Mouse (Mus musculus) left cerebral cortex, postnatal 10 days (tissue): ENCODE measurements around the gene Cgref1. TPM values are rescaled to one million over a fixed set of nuclear protein-coding genes. Genes with fewer than 3 reads are reported as not detected.
A peak's percentile ranks its signal among the peaks of the same experiment; 100 is the strongest.

Experiments used
- DNase-seq, 2 experiments: peaks; one replicate each; pipeline ENCODE4 v3.0.0; 2021 to 2022; ENCODE audit warnings: low spot score in 2 of 2, mixed read lengths in 1 of 2; ENCODE audit errors: extremely low spot score in 1 of 2
- intact Hi-C: fragments of 180-260 bp; cut with DNase I; formaldehyde crosslinking; loops from one replicate; pipeline ENCODE4 v1.15.1; 2025
- total RNA-seq, 2 experiments: library from RNA; stranded (reverse); gene quantifications; 2 replicates each; pipeline ENCODE4 v1.2.3; 2021

The Cgref1 gene
- total RNA-seq, 2 experiments from 2014 or later: 61.1 to 62.5 TPM

DNA sequence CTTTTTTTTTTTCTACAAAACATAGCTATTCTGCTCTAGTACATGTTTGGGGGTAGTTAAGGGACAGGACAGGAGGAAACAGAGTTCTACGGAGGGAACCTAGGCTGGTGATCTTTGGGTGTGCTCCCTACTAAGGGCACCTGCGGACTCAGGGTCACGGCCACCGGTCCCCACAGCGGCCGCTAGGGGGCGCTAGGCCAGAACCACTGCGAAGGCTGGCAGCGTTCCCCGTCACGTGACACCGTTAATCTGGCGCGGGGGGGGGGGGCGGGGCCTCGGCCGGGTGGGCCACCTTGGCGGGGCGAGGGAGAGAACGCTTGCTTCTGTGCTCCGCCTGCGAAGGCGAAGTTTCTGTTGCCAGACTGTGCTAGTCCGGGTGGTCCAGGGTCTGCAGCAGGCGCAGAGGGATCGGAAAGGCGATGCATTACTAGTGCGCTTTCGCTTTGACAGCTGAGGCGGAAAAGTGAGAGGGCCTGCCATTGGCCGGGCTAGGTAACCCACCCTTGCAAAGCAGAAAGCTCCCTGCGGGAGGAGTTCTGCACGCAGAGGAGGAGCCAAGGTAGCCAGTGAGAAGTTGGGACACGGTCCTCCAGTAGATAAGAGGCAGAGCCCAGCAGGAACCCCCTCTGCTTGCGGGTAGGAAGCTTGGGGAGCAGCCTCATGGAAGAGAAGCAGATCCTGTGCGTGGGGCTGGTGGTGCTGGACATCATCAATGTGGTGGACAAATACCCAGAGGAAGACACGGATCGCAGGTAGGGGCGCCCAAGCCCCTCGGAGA, 23.9 kb downstream of the Cgref1 start, which contains the start of gene Khk:
TSS of gene Khk (plus strand) at position 176 of the 778 bp plus-strand sequence.
- peak; percentile 77 to 93 for DNase-seq
- intact Hi-C loops: loop anchor here (10.0 kb wide), 1 partner anchor 707 kb away; no protein-coding TSS in a partner anchor

DNA sequence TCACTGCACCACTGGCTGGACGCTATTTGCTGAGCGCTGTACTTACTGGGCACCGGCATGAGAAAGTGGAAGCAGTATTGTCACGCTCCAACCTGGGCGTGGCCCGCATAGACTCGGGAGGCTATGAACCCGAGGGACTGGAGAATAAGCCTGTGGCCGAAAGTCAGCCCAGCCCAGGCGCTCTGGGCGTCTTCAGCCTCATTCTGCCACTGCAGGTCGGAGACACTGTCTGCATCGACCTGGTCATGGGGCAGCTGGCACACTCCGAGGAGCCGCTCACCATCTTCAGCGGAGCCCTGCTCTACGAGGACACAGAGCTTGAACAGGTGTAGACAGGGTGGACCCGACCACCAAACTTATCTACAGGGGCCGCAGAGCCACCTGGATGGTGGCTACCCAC, 24.8 kb downstream of the Cgref1 start:
- intact Hi-C loops: loop anchor here (10.0 kb wide), 1 partner anchor 706 kb away; no protein-coding TSS in a partner anchor
- DNase-seq: no peak

- intact Hi-C loops: loop anchor here (10.0 kb wide), 1 partner anchor 705 kb away; no protein-coding TSS in a partner anchor
- DNase-seq: no peak
Measured at GRCm38 (mm10) chr5:30919831-30920614, 25.4 kb downstream of the Cgref1 start.

GRCm38 (mm10) chr5:30918691-30919090, 26.7 kb downstream of the Cgref1 start:
- no peak for DNase-seq
- intact Hi-C loops: no loop called here

DNA sequence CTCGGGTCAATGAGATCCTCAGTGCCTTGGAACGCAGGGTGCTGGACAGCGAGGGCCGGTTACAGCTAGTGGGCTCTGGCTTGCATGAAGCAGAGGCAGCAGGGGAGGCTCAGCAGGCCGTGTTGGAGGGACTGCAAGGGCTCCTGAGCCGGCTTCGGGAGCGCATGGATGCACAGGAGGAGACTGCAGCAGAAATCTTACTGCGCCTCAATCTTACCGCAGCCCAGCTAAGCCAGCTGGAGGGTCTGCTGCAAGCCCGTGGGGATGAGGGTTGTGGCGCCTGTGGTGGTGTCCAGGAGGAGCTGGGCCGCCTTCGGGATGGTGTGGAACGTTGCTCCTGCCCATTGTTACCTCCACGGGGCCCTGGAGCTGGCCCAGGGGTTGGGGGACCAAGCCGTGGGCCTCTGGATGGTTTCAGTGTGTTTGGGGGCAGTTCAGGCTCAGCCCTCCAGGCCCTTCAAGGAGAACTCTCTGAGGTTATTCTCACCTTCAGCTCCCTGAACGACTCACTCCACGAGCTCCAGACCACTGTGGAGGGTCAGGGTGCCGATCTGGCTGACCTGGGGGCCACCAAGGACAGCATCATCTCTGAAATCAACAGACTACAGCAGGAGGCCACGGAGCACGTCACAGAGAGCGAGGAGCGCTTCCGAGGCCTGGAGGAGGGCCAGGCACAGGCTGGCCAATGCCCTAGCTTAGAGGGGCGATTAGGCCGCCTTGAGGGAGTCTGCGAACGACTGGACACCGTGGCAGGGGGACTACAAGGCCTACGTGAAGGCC, 27.3 kb downstream of the Cgref1 start:
- intact Hi-C loops: no loop called here
- no peak for DNase-seq

DNA sequence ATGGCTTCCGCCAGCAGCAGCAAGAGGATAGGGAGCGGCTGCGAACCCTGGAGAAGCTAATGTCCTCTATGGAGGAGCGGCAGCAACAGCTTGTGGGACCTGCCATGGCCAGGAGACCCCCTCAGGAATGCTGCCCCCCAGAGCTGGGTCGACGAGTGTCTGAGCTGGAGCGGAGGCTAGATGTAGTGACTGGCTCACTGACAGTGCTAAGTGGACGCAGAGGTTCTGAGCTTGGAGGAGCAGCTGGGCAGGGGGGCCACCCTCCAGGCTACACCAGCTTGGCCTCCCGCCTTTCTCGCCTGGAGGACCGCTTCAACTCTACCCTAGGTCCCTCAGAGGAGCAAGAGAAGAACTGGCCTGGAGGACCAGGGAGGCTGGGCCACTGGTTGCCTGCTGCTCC, 28.0 kb downstream of the Cgref1 start:
- intact Hi-C loops: no loop called here
- DNase-seq: no peak

DNA sequence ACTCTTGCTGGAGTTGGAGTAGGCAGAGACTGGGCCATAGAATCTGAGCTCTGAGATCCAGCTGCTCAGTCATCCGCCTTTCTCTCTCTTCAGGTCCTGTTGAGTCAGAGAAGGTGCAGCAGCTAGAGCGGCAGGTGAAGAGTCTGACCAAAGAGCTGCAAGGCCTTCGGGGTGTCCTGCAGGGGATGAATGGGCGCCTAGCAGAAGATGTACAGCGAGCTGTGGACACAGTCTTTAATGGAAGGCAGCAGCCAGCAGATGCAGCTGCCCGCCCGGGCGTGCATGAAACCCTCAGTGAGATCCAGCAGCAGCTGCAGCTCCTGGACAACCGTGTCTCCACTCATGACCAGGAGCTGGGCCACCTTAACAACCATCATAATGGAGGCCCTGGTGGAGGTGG, 28.6 kb downstream of the Cgref1 start:
- intact Hi-C loops: no loop called here
- no peak for DNase-seq

GRCm38 (mm10) chr5:30915974-30916433, 29.4 kb downstream of the Cgref1 start:
- intact Hi-C loops: no loop called here
- peak; percentile 94 for DNase-seq

DNA sequence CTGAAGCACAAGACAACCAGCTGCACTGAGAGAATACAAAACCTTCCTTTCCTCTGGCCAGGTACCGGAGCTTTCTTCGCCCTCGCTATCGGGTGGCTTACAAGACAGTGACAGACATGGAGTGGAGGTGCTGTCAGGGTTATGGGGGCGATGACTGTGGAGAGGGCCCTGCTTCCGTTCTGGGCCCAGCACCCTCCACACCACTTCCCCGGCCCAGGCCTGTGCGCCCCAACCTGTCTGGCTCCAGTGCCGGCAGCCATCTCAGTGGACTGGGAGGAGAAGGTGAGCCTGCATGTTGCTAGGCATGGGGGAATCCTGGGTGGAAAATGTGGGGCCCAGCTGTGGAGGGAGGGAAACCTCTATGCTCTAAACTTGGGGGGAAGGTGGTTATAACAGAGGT, 29.9 kb downstream of the Cgref1 start:
- DNase-seq: no peak
- intact Hi-C loops: no loop called here

GRCm38 (mm10) chr5:30914849-30915248, 30.5 kb downstream of the Cgref1 start:
- intact Hi-C loops: no loop called here
- peak in 1 of 2 experiments; percentile 22 for DNase-seq

DNA sequence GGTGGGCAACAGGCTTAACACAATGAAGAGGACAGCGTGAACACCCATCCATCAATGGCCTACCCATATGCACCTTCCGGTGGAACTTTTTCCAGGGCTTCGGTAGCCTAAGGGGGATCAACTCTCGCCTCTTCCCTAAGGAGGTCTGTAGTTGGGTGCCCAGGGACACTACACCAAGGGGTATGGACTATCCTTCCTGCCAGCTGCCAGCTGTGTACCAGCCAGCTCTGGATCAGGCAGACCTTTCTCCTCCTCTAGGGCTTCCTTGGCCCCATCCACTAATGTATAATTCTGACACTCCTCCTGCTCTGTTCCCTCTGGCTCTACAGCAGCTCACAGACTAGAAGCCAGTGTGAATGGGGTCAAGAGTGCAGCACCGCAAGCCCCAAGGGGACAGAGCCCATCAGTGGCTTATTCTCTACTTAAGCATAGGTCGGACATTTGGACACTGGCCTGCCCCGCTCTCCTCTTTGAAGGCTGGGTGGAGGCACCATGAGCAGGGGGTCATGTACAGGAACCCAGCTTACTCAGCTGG, 31.2 kb downstream of the Cgref1 start:
- intact Hi-C loops: no loop called here
- no peak for DNase-seq

DNA sequence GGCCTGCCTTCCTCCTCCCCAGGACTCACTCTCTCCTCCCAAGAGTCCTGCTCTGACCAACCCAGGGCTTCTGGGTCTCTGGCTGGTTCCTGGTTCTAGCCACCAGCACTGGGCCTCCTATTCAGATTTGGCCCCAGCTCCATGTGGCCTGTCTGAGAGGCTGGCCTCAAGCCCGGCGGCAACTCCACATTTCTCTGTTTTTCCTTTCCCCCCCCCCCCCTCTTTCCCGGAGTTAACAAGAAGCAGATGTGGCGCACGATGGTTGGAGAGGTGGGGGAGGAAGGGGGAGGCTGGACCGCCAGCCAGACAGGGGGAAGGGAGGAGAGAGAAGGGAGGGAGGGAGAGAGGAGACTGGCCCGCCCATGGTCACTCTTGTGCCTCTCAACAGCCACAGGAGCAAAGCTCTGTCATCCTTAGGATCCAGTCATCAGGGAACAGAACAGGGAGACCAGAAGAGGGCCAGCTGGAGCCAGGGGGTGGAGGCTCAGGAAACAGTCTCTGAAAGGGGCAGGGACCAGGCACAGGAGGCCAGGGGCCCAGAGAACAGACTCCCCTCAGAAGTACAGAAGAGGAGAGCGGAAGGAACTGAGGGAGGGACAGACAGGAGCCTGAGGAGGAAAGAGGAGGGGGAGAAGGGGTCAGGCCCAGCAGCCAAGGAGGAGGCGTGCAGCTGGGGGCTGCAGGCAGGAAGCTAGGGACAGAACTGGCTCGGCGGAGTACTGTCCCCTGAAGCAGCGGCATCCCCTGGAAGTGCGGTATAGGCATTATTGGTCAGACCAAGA, 32.1 kb downstream of the Cgref1 start, which contains the start of gene Emilin1:
TSS of gene Emilin1 (plus strand) at position 343 of the 782 bp plus-strand sequence.
- peak in 1 of 2 experiments; percentile 82 for DNase-seq
- intact Hi-C loops: no loop called here

GRCm38 (mm10) chr5:30912156-30912555, 33.2 kb downstream of the Cgref1 start:
- peak in 1 of 2 experiments; percentile 29 for DNase-seq
- intact Hi-C loops: no loop called here

DNA sequence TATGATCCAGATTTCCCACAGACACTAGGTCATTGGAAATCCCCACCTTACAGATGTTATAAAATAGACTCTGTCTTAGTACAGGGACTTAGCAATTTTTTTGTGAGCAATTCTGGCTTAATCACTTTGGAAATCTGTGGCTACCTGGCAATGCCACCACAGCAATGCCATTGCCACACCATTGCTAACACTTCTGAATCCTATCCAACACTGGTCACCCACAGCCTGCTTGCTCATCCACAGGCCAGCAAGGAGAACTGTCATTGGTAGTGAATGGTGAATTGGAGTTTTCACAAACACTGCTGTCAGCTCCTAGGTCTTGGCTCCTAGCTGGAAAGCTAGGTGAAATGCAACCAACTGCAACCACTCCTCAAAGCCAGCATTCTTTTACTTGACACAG, 34.9 kb downstream of the Cgref1 start:
- intact Hi-C loops: no loop called here
- DNase-seq: no peak

DNA sequence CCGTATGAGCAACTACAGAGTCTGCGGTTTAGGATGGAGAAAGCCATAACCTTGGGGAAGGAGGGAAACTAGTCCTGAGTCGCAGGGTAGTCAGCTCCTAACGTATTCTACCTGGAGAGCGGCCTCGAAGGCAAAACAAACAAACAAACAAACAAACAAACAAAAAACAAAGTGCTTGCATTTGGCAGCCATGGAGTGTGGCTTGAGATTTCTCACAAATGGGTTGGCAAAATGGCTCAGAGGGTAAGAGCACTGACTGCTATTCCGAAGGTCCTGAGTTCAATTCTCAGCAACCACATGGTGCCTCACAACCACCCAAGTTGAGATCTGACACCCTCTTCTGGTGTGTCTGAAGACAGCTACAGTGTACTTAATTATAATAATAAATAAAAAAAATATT, 35.5 kb downstream of the Cgref1 start:
- intact Hi-C loops: no loop called here
- no peak for DNase-seq

DNA sequence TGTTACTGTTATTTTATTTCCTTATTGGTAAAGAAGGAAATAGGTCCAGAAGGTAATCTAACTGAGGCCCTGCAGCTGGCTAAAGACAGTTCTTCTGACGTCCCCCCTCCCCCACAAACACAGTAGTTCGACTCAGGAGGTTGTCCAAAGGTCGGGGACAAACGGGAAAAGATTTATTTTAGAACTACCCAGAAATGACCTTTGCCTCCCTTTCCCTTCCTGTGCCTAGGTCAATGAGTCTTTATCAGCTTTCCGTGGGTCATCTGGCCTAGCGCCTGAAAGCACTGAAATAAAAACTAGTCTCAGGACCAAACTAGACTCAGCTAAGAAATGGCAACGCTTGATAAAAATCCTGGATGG, 36.1 kb downstream of the Cgref1 start:
- intact Hi-C loops: no loop called here
- DNase-seq: peak in 1 of 2 experiments; percentile 30

DNA sequence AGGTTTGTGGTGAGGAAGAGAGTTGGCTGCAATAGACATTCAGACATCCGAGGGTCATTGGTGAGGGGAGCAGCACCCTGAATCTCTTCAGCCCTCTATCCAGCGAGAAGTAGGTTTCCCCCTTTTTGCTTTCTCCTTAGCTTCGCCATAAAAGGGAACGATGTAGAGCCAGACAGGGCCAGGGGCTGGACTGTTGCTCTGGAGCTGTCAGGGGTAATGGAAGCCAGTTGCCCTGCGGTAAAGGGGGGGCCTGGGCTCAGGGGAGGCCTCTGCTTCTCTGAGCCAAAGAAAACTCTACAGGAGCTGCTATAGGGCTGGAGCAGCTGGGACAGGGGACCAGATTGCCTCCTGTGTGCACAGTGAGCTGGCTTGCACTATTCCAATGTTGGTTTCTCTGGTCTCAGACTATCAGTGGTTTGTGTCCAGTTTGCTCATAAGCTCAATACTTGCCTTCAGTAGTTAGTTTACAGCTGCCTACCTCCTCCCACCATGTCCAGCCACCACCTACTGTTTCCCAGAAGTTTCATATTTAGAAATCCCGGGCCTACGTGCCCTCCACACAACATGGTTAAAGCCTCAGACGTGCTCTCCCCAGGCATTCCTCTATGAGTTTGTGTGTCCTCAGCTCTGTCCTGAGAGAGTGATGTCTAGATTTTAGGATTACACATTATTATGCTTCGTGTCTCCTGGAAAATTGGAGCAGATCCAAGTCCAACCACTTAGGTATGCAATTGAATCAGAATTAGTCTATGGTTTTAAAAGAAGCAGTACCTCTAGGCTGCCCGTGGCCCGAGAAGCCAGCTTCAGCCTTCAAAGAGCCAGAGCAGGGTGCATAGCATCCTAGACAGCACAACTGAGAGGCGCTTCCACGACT, 36.7 kb downstream of the Cgref1 start:
- intact Hi-C loops: no loop called here
- peak in 1 of 2 experiments; percentile 16 for DNase-seq
